Mouse (Mus musculus) lung, postnatal 10 days (tissue): ENCODE measurements around the gene Gabrb1.

ENCODE experiments used
- DNase-seq: peaks from one replicate; pipeline ENCODE4 v3.0.0; 2021

Gabrb1 gene

GRCm38 (mm10) chr5:71830342-71830741 lies 172.4 kb downstream of the Gabrb1 start:
- no peak for DNase-seq

- DNase-seq: no peak
Observed at GRCm38 (mm10) chr5:71842241-71842640, 184.3 kb downstream of the Gabrb1 start.

GRCm38 (mm10) chr5:71898214-71898613 lies 240.3 kb downstream of the Gabrb1 start:
- DNase-seq: no peak

- DNase-seq: no peak
Observed at GRCm38 (mm10) chr5:71903399-71903798, 245.5 kb downstream of the Gabrb1 start.

- no peak for DNase-seq
Observed at GRCm38 (mm10) chr5:71914028-71914427, 256.1 kb downstream of the Gabrb1 start.

GRCm38 (mm10) chr5:71915711-71916110 lies 257.8 kb downstream of the Gabrb1 start:
- DNase-seq: no peak

GRCm38 (mm10) chr5:71917206-71917605 lies 259.3 kb downstream of the Gabrb1 start:
- no peak for DNase-seq

- DNase-seq: no peak
Observed at GRCm38 (mm10) chr5:71923636-71924035, 265.7 kb downstream of the Gabrb1 start.

- no peak for DNase-seq
Observed at GRCm38 (mm10) chr5:71926336-71926735, 268.4 kb downstream of the Gabrb1 start.

- DNase-seq: no peak
Observed at GRCm38 (mm10) chr5:71930036-71930435, 272.1 kb downstream of the Gabrb1 start.

- DNase-seq: no peak
Observed at GRCm38 (mm10) chr5:71951398-71951797, 293.5 kb downstream of the Gabrb1 start.

- no peak for DNase-seq
Observed at GRCm38 (mm10) chr5:71955070-71955685, 297.3 kb downstream of the Gabrb1 start.

- DNase-seq: no peak
Observed at GRCm38 (mm10) chr5:71964876-71965432, 307.0 kb downstream of the Gabrb1 start.

GRCm38 (mm10) chr5:71965529-71965928 lies 307.6 kb downstream of the Gabrb1 start:
- no peak for DNase-seq

GRCm38 (mm10) chr5:71970140-71970800 lies 312.4 kb downstream of the Gabrb1 start:
- no peak for DNase-seq

- DNase-seq: no peak
Observed at GRCm38 (mm10) chr5:71972831-71973230, 314.9 kb downstream of the Gabrb1 start.

- DNase-seq: no peak
Observed at GRCm38 (mm10) chr5:71976133-71976532, 318.2 kb downstream of the Gabrb1 start.

- DNase-seq: no peak
Observed at GRCm38 (mm10) chr5:71976571-71977061, 318.7 kb downstream of the Gabrb1 start.

GRCm38 (mm10) chr5:71986561-71986960 lies 328.6 kb downstream of the Gabrb1 start:
- no peak for DNase-seq

GRCm38 (mm10) chr5:71986983-71987398 lies 329.1 kb downstream of the Gabrb1 start:
- DNase-seq: no peak

GRCm38 (mm10) chr5:71999466-71999865 lies 341.6 kb downstream of the Gabrb1 start:
- no peak for DNase-seq

- no peak for DNase-seq
Observed at GRCm38 (mm10) chr5:72003811-72004435, 346.0 kb downstream of the Gabrb1 start.

- DNase-seq: no peak
Observed at GRCm38 (mm10) chr5:72036954-72037353, 379.0 kb downstream of the Gabrb1 start.
